Mouse (Mus musculus) CD8-positive naive resting alpha-beta T cell, adult 2 months (primary cell): Measurements from ENCODE around the gene Tmem144.

Experiments
- DNase-seq, 2 experiments: peaks; one replicate each; pipeline ENCODE4 v3.0.0; 2022; ENCODE audit warnings: low read depth in 2 of 2, low spot score in 2 of 2

Tmem144 gene

GRCm38 (mm10) chr3:79864824-79865223 lies 12.3 kb upstream of the Tmem144 start:
- DNase-seq = no peak

- DNase-seq = no peak
These were observed 5.6 kb upstream of the Tmem144 start for GRCm38 (mm10) chr3:79858221-79858620.

GRCm38 (mm10) chr3:79857780-79858179 lies 5.2 kb upstream of the Tmem144 start:
- no peak for DNase-seq

GRCm38 (mm10) chr3:79852108-79852507 lies 465 bp downstream of the Tmem144 start:
- no peak for DNase-seq

- no peak for DNase-seq
These were observed 1.9 kb downstream of the Tmem144 start for GRCm38 (mm10) chr3:79850656-79851055.

GRCm38 (mm10) chr3:79849621-79850020 lies 3.0 kb downstream of the Tmem144 start:
- no peak for DNase-seq

GRCm38 (mm10) chr3:79848841-79849240 lies 3.7 kb downstream of the Tmem144 start:
- no peak for DNase-seq

GRCm38 (mm10) chr3:79846633-79847032 lies 5.9 kb downstream of the Tmem144 start:
- no peak for DNase-seq

- DNase-seq = no peak
These were observed 8.6 kb downstream of the Tmem144 start for GRCm38 (mm10) chr3:79843999-79844398.

GRCm38 (mm10) chr3:79842616-79843016 lies 10.0 kb downstream of the Tmem144 start:
- peak; percentile 47 to 52 for DNase-seq

- DNase-seq = peak; percentile 55 to 72
These were observed 10.4 kb downstream of the Tmem144 start for GRCm38 (mm10) chr3:79842165-79842564.

GRCm38 (mm10) chr3:79841475-79841874 lies 11.1 kb downstream of the Tmem144 start:
- DNase-seq = no peak

GRCm38 (mm10) chr3:79838751-79839150 lies 13.8 kb downstream of the Tmem144 start:
- DNase-seq = no peak

- DNase-seq = no peak
These were observed 23.3 kb downstream of the Tmem144 start for GRCm38 (mm10) chr3:79829289-79829688.

- DNase-seq = no peak
These were observed 27.3 kb downstream of the Tmem144 start for GRCm38 (mm10) chr3:79825067-79825780.

- no peak for DNase-seq
These were observed 29.4 kb downstream of the Tmem144 start for GRCm38 (mm10) chr3:79823176-79823575.

GRCm38 (mm10) chr3:79821131-79821530 lies 31.4 kb downstream of the Tmem144 start:
- no peak for DNase-seq

GRCm38 (mm10) chr3:79818202-79818995 lies 34.2 kb downstream of the Tmem144 start:
- no peak for DNase-seq

GRCm38 (mm10) chr3:79816229-79816628 lies 36.3 kb downstream of the Tmem144 start:
- no peak for DNase-seq

- peak; percentile 27 to 43 for DNase-seq
These were observed 38.6 kb downstream of the Tmem144 start for GRCm38 (mm10) chr3:79813814-79814490.

GRCm38 (mm10) chr3:79812042-79812441 lies 40.5 kb downstream of the Tmem144 start:
- no peak for DNase-seq

- peak in 1 of 2 experiments; percentile 7 for DNase-seq
These were observed 40.9 kb downstream of the Tmem144 start for GRCm38 (mm10) chr3:79811632-79812031.
